Mouse (Mus musculus) left cerebral cortex, adult 11 months (tissue): ENCODE results near the gene Zfand4.
A peak's percentile ranks its signal among the peaks of the same experiment; 100 is the strongest.
"Not testable (repeated sequence)": the region's sequence is repeated elsewhere in the genome, so short reads cannot be mapped to it uniquely, and the experiment has no call there.

Experiments
- DNase-seq: peaks from one replicate; pipeline ENCODE4 v3.0.0; 2022; ENCODE audit warnings: low spot score

Gene Zfand4

GRCm38 (mm10) chr6:116319259-116319658 lies 55.2 kb downstream of the Zfand4 start:
- DNase-seq, result no peak

GRCm38 (mm10) chr6:116326641-116327040 lies 62.6 kb downstream of the Zfand4 start:
- DNase-seq, result no peak

DNA sequence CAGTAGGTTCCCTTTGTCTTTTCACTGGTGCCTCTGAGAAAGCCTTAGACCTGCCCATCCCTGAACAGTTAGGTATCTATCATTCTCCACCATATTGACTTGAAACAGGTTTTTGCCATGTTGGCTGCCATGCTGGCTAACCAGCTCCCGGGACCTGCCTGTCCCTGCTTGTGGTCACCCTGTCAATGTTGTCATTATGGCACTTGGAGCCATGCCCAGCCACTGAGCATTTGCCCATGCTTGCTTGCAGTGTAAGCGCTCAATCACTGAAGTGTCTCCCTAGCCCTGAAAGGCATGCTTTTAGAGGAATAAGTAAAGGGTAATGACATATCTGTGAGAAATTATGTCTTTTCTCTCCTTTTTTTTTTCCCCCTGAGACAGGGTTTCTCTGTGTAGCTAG lies 67.4 kb downstream of the Zfand4 start:
- no peak for DNase-seq

DNA sequence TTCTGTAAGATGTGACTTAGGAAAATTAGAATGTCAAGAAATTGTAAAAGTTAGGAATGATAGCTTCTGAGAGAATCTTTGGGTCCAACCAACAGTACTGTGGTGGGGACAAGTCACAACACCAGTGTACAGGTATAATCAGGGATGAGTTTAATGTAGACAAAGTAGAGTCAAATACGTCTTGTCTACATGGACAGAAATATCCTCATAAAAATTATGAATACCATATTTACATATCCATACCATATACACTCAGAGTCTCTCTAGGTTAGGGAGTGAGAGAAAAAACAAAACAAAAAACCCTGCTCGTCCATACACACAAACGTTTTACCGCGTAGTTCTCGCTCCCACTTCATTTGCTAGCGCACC lies 73.4 kb downstream of the Zfand4 start:
- DNase-seq, result no peak

DNA sequence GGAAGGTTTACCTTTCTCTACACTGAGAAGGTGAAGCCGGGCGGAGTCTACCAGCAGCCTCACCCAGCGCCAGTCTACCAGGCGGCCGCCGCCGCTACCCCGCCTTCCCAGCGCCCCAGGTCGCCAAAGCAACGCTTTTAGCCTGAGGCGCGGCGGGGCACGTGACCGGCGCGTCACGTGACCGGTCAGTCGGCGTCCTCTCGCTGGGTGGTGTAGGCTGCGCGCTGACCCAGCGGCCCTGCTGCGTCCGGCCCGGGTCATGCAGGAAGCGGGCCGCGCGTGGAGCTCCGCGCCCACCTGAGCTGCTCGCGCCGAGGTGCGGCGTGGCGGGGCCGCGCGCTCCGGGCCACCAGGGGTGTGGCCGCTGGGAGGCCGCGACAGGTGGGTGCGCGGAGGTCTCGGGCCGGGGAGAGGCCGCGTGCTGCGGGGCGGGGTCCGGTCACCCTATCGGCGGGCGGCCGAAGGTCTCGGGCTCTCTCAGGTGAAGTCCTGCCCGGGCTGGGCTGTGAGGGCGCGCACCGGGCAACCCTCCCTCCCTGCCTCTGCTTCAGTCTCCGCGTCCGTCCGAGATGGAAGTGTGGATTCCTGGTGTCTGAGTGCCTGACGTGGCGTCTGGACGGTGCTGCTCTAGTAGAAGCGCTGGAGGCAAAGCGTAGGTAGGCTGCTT lies 73.9 kb downstream of the Zfand4 start, which contains the start of gene March8:
Gene March8 (plus strand): TSS at position 190 of the 667 bp plus-strand sequence.
- peak; percentile 76 for DNase-seq

- no peak for DNase-seq
Measured at GRCm38 (mm10) chr6:116338520-116338919, 74.5 kb downstream of the Zfand4 start.

- DNase-seq, result no peak
Measured at GRCm38 (mm10) chr6:116339088-116339487, 75.1 kb downstream of the Zfand4 start.

DNA sequence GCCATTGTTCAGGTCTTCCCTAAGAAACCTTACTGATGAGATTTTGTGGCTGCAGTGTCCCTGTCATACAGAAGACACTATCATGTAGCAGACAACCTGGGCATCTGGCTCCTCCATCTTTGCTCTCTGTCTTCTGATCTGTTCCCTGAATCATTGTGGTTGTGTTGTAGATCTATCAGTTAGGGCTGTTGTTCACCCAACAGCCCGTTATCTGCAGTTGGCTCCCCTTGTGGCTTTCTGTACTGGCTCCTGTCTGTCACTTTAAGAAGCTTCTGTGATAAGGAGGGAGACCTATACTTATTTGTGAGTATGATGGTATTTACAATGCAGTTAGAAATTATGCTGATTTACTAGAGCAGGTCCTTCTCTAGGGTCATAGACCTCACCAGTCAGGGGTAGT lies 76.5 kb downstream of the Zfand4 start:
- no peak for DNase-seq

DNA sequence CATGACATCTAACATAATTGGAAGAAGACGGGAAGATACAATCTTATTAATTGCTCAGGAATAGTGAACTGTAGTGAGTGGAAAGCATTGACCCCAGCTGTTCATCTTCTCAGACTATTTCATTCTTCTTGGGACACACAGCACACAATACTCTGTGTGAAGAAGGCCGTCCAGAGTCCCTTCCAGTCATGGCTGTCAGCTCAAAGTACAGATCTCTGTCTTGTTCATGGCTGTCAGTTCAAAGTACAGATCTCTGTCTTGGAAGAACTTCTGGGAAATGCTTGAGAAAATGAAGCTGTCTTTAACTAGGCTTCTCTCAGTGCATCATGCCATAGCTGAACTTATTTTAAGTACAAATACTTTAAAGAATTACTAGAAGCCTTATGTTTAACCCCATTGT lies 83.9 kb downstream of the Zfand4 start:
- no peak for DNase-seq

- DNase-seq, result no peak
Measured at GRCm38 (mm10) chr6:116349997-116350396, 86.0 kb downstream of the Zfand4 start.

GRCm38 (mm10) chr6:116350643-116351042 lies 86.6 kb downstream of the Zfand4 start:
- DNase-seq, result no peak

- no peak for DNase-seq
Measured at GRCm38 (mm10) chr6:116351534-116351933, 87.5 kb downstream of the Zfand4 start.

GRCm38 (mm10) chr6:116353428-116353827 lies 89.4 kb downstream of the Zfand4 start:
- no peak for DNase-seq

DNA sequence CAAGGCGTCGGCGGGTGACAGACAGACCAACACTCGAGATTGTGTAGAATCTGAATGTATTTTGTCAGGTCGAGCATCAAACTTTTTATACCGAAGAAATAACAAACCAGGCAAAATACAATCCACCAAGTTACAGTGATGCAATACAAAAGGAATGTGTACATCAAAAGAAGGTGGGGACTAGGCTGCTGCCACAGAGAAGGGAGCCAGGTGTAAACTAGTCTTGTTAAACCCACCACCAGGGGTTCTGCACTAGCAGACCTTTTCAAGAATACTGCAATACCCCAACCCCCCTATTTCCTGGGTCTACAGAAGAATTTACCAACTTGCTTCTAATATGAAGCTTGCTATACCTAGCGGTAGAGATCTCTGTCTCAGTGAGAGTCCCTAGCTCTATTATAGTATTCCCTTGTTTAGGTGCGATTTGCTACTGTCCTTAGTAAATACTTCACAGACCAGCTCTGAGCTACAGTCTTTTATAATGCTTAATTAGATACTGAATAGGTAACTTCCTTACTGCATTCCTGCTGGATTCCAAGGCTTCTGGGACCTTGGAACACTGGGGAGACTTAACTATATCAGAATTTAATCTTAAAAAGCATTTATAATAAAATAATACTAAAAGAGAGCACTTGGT lies 92.4 kb downstream of the Zfand4 start:
- not testable (repeated sequence) for DNase-seq

- DNase-seq, result no peak
Measured at GRCm38 (mm10) chr6:116356948-116357325, 92.9 kb downstream of the Zfand4 start.

- DNase-seq, result no peak
Measured at GRCm38 (mm10) chr6:116358056-116358455, 94.0 kb downstream of the Zfand4 start.

GRCm38 (mm10) chr6:116359256-116359655 lies 95.2 kb downstream of the Zfand4 start:
- DNase-seq, result no peak

- DNase-seq, result no peak
Measured at GRCm38 (mm10) chr6:116361463-116361862, 97.4 kb downstream of the Zfand4 start.

- DNase-seq, result no peak
Measured at GRCm38 (mm10) chr6:116361993-116362392, 98.0 kb downstream of the Zfand4 start.

DNA sequence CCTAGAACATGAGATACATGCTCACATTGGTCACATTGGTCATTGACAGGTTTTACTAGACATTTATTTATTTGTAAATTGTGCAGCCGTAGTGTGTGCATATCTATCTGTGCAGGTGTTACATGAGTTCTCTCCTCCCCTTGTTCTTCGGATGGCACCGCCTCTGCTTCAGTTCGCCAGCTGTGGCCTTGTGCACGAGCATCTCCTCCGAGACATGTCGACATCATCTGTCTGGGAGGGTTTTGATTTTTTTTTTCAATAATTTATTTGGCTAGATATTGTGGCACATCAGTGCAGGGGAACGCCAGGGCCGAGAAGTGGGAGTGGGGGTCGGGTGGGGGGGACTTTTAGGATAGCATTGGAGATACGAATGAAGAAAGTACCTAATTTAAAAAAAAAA lies 103.9 kb downstream of the Zfand4 start:
- DNase-seq, result no peak

DNA sequence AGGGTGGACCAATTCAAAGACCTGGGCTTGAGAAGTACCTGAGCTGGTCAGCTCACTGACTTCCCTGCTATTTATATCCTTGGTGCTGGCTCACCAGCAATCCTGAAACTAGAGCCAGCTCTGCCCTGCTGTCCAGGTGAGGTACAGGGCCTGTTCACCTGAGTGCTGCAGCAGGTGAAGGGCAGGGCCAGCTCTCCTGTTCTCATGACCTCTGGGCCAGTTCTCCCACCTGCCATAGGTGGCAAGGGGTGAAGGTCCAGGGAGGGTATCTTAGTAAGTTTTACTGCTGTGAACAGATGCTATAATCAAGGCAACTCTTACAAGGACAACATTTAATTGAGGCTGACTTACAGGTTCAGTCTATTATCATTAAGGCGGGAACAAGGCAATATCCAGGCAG lies 105.8 kb downstream of the Zfand4 start:
- no peak for DNase-seq

- no peak for DNase-seq
Measured at GRCm38 (mm10) chr6:116370216-116370976, 106.4 kb downstream of the Zfand4 start.

- no peak for DNase-seq
Measured at GRCm38 (mm10) chr6:116371500-116371899, 107.5 kb downstream of the Zfand4 start.
